Mouse (Mus musculus): ENCODE results near the gene Acsl4.
A peak's percentile ranks its signal among the peaks of the same experiment; 100 is the strongest.

Acsl4 gene

GRCm38 (mm10) chrX:142336207-142336606, 54.1 kb downstream of the Acsl4 start:
- no peak for DNase-seq

- no peak for DNase-seq
Measured at GRCm38 (mm10) chrX:142335502-142335901, 54.8 kb downstream of the Acsl4 start.

- DNase-seq: no peak
Measured at GRCm38 (mm10) chrX:142325760-142326159, 64.6 kb downstream of the Acsl4 start.

GRCm38 (mm10) chrX:142316106-142316505, 74.2 kb downstream of the Acsl4 start:
- DNase-seq: no peak

- no peak for DNase-seq
Measured at GRCm38 (mm10) chrX:142315270-142315669, 75.1 kb downstream of the Acsl4 start.

GRCm38 (mm10) chrX:142314307-142315024, 75.9 kb downstream of the Acsl4 start:
- DNase-seq: peak; percentile 55

GRCm38 (mm10) chrX:142310431-142310830, 79.9 kb downstream of the Acsl4 start:
- no peak for DNase-seq

GRCm38 (mm10) chrX:142305869-142306581, 84.3 kb downstream of the Acsl4 start, which contains the start of gene Kcne1l:
Gene Kcne1l, minus strand, starts transcription at chrX:142306294.
- peak; percentile 7 for DNase-seq

GRCm38 (mm10) chrX:142305010-142305868, 85.1 kb downstream of the Acsl4 start:
- no peak for DNase-seq

GRCm38 (mm10) chrX:142304592-142304991, 85.7 kb downstream of the Acsl4 start:
- DNase-seq: no peak

- no peak for DNase-seq
Measured at GRCm38 (mm10) chrX:142303456-142303855, 86.9 kb downstream of the Acsl4 start.

- no peak for DNase-seq
Measured at GRCm38 (mm10) chrX:142285905-142286304, 104.4 kb downstream of the Acsl4 start.

GRCm38 (mm10) chrX:142276573-142276972, 113.8 kb downstream of the Acsl4 start:
- no peak for DNase-seq

GRCm38 (mm10) chrX:142276031-142276430, 114.3 kb downstream of the Acsl4 start:
- no peak for DNase-seq

All from liver (tissue).